Mouse (Mus musculus): ENCODE results near the gene Mcat.

DNA sequence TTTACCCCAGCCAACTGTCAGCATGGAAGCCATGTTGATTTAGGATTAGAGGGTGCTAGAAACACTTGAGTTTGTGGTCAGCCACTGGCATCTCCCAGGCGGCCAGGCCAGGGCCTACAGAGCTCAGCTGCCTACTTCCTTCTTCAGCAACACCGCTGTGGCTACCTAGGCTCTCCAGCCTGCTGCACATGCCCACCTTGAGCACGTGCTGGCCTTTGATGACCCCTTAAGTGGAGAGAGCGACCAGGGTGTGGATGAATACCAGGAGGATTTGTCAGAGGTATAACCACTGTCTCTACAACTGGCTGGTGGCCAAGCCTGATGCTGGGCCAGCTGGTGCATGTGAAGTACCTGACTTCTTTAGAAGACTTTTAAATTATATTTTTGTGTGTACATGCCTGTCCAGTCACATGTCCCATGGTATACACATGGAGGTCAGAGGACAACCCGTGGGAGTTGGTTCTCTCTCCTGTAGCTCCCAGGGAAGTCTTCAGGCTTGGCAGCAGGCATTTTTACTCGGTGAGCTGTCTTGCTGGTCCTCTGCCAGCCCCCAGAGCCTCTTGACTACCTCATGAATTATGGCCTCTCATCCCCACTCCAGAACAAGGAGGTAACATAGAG is 11.3 kb upstream of the Mcat start:
- TF ChIP-seq CTCF (IDR thresholded peaks at IDR 0.05; ENCODE audit: low read depth): no peak
- TF ChIP-seq EP300 (optimal IDR thresholded peaks at IDR 0.05): no peak

All from stomach, postnatal 0 days (tissue).